Mouse (Mus musculus): Measurements from ENCODE around the gene Por.
A peak's percentile ranks its signal among the peaks of the same experiment; 100 is the strongest.

The Por gene

GRCm38 (mm10) chr5:135657128-135657527 lies 12.7 kb upstream of the Por start:
- DNase-seq (ENCODE audit: low spot score in 2 of 2): no peak

- DNase-seq (ENCODE audit: low spot score in 2 of 2): no peak
These were observed 12.0 kb upstream of the Por start for GRCm38 (mm10) chr5:135657703-135658373.

DNA sequence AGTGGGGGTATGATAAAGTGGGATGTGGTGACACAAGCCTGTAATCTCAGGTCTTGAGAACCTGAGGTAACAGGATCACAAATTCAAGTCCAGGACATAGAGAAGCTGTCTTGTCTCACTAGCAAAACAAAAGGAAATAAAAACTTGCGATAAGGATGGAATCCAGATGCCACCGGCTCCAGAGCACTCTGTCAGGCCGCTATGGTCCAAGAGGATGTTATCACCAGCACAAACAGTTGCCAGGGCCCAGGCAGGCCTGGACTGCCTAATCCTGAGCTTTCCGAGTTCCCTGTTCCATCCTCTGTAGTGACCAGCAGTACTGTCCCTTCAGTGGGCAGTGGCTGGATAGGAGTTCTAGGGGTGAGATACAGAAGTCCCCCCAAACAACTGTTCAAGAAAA lies 9.9 kb upstream of the Por start:
- DNase-seq (ENCODE audit: low spot score in 2 of 2): no peak

DNA sequence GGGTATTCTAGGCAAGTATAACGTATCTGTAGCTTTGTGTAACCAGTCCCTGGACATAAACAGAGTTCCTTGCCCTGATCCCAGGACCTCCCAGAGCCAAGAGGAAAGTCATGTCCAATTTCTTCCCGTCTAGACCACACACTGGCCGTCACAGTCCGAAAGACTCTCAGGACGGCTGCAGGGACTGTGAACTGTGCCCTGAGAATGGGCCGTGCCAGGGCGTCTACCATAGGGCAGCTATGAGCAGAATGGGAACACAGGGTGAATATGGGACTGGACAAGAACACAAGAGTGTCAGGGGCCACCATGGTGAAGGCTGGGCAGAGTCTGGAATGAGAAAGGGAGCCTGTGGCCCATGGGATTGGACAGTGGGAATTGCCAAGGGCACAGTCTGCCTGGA lies 9.3 kb upstream of the Por start:
- DNase-seq (ENCODE audit: low spot score in 2 of 2): no peak

- no peak for DNase-seq (ENCODE audit: low spot score in 2 of 2)
These were observed 2.9 kb upstream of the Por start for GRCm38 (mm10) chr5:135666890-135667289.

GRCm38 (mm10) chr5:135668071-135668470 lies 1.8 kb upstream of the Por start:
- no peak for DNase-seq (ENCODE audit: low spot score in 2 of 2)

- no peak for DNase-seq (ENCODE audit: low spot score in 2 of 2)
These were observed 1.0 kb downstream of the Por start for GRCm38 (mm10) chr5:135670881-135671280.

DNA sequence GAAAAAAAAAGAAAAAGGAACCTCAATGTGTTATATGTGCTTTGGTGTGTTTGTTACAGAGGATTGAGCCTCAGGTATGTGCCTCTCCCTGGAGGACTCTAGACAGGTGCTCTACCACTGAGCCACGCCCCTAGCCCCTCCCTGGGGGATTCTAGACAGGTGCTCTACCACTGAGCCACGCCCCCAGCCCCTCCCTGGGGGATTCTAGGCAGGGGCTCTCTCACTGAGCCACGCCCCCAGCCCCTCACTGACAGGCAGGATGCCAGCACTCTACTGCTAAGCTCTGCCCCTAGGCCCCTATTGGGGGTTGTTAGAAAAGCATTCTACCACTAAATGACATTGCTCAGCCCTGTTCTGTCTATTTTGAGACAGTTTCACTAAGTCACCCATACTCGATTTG lies 2.7 kb downstream of the Por start:
- DNase-seq (ENCODE audit: low spot score in 2 of 2): no peak

DNA sequence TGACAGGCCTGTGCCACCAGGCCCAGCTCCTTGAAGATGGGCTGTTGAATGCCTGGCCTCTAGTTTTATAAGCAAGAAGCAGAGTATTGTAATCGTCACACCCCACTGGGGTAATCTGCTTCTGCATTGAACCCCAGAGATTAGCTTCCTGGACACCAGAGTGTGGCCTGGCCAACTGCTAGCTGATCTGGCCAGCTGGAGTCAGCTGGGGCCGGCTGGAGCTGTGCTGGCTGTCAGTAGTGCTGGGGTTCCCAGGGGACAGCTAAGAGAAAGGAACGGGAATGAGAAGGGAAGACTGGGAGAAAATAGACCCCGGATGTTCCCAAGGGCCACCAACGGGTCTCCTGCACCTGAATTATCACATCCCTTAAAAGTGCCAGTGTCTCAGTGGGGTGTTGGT lies 3.1 kb downstream of the Por start:
- no peak for DNase-seq (ENCODE audit: low spot score in 2 of 2)

DNA sequence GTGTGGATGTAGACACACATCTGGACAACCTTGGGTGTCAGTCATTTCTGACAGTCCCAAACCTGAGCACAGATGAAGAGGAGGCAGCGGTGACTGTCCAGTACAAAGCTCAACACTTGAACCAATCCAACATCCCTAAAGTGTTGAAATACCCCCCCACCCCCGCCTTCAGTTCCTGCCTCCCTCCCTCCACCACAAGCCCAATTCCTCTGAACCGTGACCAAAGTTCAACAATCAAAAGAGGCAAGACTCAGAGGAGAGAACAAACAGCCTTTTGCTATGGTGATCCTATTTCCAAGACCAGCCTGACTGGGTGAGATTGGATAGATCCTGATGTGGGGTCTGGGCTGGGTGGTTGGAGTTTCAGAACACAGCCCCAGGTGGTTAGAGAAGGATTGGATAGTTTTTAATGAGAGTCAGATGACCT lies 4.5 kb downstream of the Por start:
- no peak for DNase-seq (ENCODE audit: low spot score in 2 of 2)

DNA sequence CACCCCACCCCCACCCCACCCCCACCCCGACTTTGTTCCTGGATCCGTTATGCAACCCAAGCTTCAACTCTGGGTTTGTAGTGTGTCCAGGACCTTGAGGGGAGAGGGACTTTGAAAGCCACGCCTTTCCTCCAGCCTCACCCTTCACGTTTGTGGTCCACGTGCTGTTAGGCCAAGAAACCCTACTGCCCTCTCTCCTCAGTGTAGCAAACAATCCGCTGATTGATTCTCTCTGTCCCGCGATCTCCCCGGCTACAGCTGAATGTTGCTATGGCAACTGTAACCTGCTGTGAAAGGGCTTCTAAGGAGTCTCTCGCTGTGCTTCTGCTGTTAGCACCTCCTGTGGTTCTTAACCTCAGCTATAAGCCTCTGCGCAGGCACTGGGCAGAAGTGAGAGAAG lies 5.0 kb downstream of the Por start:
- DNase-seq (ENCODE audit: low spot score in 2 of 2): peak; percentile 26 to 54

GRCm38 (mm10) chr5:135676696-135677095 lies 6.9 kb downstream of the Por start:
- no peak for DNase-seq (ENCODE audit: low spot score in 2 of 2)

GRCm38 (mm10) chr5:135677251-135677650 lies 7.4 kb downstream of the Por start:
- DNase-seq (ENCODE audit: low spot score in 2 of 2): no peak

DNA sequence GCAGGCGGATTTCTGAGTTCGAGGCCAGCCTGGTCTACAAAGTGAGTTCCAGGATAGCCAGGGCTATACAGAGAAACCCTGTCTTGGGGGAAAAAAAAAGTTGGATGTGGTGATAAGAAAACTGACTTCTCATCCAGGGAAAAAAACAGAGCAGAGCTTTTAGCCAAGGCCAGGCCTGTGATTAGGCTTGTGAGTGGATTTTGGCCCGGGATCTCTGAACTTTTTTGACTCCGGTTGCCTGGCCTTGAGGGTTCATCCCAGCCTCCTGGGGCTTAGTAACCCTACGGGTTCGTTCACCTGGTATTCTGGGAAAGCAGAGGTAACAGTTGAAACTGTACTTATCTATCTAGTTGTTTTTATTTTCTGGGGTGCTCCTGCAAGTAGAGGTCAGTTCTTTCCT lies 8.6 kb downstream of the Por start:
- no peak for DNase-seq (ENCODE audit: low spot score in 2 of 2)

- DNase-seq (ENCODE audit: low spot score in 2 of 2): no peak
These were observed 11.2 kb downstream of the Por start for GRCm38 (mm10) chr5:135680967-135681545.

- no peak for DNase-seq (ENCODE audit: low spot score in 2 of 2)
These were observed 12.2 kb downstream of the Por start for GRCm38 (mm10) chr5:135682009-135682408.

DNA sequence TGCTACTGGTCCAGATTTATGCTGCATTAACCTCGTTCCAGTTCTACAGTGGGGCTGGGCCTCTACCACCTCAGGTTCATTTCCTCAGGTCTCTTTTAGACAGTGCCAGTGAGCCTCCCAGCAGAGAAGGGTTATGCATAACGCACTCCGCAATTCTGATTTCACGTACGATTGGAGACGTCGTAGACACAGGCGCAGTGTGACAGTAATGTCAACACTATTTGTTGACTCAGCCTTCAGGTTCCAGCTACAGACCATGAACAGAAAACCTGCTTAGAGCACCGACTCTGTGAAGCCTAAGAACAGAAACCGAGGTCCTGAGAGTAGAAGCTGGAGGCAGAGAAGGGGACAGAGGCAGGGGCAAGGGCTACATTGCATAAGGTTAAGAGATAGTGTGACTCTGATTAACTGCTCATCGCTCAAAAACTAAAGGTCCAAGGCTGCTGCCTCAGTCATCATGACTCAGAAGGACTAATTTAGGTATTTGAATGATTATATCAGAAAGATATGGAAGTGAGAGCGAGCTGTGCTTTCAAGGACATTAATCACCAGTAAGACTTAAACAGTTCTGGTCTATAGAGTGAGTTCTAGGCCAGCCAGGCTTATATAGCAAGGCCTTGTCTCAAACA lies 13.2 kb downstream of the Por start:
- DNase-seq (ENCODE audit: low spot score in 2 of 2): no peak

GRCm38 (mm10) chr5:135690401-135690800 lies 20.6 kb downstream of the Por start:
- no peak for DNase-seq (ENCODE audit: low spot score in 2 of 2)

GRCm38 (mm10) chr5:135691266-135691665 lies 21.4 kb downstream of the Por start:
- no peak for DNase-seq (ENCODE audit: low spot score in 2 of 2)

DNA sequence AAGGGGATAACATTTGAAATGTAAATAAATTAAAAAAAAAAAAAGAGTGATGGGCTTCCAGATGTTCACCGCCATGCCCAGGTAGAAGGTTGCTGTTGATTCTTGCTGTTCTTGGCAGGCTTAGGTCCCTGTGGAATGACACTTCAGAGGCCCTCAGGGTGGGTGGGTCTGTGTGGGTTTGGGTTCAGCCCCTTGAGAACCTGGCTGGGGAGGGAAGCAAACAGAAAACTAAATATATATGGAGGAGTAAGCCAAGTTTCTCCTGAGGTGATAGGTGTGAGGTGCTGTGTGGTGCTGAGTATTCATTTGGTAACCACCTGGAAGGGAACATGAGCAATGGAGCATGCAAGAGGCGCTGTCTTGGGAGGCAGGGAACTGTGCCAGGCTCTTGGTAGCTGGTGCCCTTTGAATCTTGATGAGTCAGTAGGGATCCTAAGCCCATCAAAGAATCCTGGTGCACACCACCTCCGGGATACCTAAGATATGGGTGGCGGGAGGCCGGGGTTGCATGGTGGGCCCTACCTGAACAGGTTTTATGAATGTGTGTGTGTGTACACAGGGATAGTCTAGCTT lies 23.5 kb downstream of the Por start:
- DNase-seq (ENCODE audit: low spot score in 2 of 2): no peak

- no peak for DNase-seq (ENCODE audit: low spot score in 2 of 2)
These were observed 25.5 kb downstream of the Por start for GRCm38 (mm10) chr5:135695277-135695721.

GRCm38 (mm10) chr5:135697711-135698111 lies 27.9 kb downstream of the Por start:
- DNase-seq (ENCODE audit: low spot score in 2 of 2): no peak

DNA sequence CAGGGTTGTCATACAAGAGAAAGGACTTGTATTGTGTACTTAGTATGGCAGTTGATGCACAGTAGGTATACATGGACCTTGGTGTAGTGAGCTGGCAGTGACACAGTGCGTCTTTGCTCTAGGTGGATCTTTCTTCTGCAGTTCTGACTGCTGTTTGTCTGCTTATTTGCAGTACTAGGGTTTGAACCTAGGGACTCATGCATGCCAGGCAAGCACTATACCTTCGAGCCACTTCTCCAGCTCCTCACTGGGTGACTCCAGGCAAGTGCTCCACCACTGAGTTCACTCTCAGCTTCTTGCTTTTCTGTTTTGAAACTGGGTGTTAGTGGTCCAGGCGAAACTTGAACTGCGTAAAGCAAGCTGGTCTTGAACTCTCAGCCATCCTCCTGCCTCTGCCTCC lies 31.8 kb downstream of the Por start:
- DNase-seq (ENCODE audit: low spot score in 2 of 2): no peak
